Mouse (Mus musculus): ENCODE measurements around the gene Vrk1. TPM values are rescaled to one million over a fixed set of nuclear protein-coding genes. Genes with fewer than 3 reads are reported as not detected.
A peak's percentile ranks its signal among the peaks of the same experiment; 100 is the strongest.

Gene Vrk1
- 10 to 100 TPM; 12.6 to 17.7 TPM for total RNA-seq (2021)

DNA sequence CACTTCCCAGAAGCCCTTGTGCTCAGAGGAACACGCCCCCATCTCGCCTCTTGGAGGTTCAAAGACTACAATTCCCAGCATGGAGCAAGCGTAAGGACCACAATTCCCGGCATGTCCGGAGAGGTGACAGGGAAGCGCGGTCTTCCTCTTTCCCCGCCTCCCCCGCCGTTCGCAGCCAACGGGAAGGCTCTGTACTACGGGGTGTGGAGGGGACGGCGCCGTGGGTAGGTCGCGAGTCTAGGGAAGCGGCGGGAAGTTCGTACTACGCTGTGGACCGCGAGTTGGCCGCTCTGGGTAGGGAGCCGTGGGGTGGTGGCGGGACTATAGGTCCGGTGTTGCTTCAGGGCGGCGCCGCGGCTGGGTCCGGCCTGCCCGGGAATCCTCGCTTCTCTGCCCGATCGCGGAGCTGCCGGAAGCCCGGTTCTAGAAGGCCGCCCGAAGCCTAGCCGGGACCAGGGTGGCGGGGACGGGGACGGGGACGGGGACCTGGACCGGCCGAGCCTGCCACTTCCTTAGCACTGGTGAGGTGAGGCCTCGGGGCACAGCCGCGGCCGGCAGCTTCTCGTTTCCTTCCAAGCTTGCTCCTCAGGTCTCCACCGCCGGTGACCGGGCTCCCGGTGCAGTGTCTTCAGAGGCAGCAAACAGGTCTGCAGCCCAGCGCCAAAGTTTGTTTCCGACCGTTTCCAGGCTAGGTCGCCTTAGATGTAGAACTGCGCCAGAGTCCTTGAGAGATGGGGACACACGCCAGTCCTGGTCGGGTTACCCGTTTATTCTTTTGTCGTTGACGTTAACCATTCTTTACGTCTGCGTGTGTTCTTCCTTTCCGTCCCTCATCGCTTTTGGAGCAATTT lies at the start of gene Vrk1:
Gene Vrk1 (plus strand): TSS at position 164 of the 851 bp plus-strand sequence.
- intact Hi-C loops (cut with DNase I) = loop anchor here (5.0 kb wide), 1 partner anchor 47 kb away; no protein-coding TSS in a partner anchor
- DNase-seq (ENCODE audit: low spot score in 2 of 2) = peak; percentile 95 to 100

DNA sequence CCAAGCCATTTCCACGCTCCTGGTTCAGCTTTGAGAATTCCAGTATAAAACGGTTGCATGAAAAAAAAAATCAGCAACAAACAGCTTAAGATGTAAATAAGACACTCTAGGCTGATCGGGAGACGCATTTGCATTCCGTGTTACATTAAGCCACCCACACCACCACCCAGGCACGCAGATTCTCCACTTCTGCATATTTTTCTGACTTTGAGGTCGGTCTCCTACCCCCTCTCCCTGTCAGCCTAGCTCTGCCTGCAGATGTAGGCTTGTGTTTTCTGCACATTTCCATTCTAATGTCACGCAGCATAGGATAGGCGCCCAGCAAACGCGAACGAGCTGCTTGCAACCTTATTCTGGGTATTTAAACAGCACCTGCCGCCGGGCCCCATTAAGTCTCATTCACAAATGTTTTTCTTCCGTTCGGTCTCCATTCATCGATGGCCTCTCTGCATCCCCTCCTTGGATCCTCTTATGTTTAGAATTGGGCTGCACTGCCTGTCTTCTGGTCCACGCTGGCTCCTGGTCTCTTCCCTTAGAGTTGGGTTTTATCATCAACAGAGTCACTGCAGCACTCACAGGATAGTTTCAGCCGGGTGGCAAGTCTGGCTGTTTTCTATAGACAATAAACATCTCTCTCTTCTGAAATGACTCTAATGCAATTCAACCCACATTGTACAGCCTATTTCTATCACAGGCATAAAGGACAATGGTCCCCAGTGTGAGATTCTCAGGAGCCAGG lies 49.3 kb upstream of the Vrk1 start:
- intact Hi-C loops (cut with DNase I) = loop anchor here (2.0 to 5.0 kb wide), 2 partner anchors 48 to 97 kb away; no protein-coding TSS in a partner anchor
- peak; percentile 63 to 91 for DNase-seq (ENCODE audit: low spot score in 2 of 2)

- DNase-seq (ENCODE audit: low spot score in 2 of 2) = no peak
- intact Hi-C loops (cut with DNase I) = loop anchor here (1.0 to 5.0 kb wide), 4 partner anchors 47 to 123 kb away; no protein-coding TSS in a partner anchor
Observed at GRCm38 (mm10) chr12:105961667-105962066, 48.4 kb upstream of the Vrk1 start.

DNA sequence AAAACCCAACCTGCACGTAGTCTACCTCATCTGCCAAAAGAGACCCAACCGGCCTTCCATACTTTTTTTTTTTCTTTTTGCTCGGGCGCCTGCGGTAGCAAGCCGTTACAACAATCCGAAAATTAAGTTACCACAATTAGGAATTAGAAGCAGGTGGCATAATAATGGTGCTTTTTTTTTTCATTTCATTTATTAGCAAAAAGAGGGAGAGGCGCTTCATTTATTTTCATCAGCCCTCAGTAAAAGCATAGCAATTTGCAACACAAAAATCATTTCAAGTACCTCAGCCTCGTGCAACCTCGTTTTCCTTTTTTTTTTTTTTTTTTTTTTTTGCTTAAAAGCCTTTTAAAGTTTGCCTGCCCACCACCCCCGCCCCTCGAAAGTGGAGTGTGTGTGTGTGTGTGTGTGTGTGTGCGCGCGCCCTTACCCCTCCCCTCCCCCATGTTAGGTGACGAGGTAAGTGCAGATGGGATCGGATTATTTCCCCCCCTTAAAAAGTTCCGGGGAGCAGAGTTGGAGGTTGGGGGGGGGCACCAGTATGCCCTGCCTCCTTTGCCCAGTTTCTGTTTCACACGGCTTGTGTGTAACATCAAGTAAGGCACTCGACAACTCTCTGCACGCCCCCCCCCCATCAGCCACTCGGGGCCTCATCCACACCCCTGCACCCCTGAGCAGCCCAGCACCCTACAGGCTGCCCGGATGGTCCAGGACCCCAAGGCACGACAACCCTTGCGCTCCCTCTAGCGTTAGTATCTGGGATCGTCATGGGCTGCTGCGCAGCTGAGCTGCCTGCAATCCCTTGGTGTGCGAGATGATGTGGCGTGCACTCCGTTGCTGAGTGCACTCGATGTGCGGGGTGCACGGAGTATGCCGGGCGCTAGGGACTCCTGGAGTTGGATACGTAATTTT lies 47.7 kb upstream of the Vrk1 start:
- DNase-seq (ENCODE audit: low spot score in 2 of 2) = peak; percentile 90 to 92
- intact Hi-C loops (cut with DNase I) = loop anchor here (1.0 to 5.0 kb wide), 3 partner anchors 95 to 124 kb away; no protein-coding TSS in a partner anchor

GRCm38 (mm10) chr12:105963012-105963572 lies 46.9 kb upstream of the Vrk1 start:
- DNase-seq (ENCODE audit: low spot score in 2 of 2) = no peak
- intact Hi-C loops (cut with DNase I) = loop anchor here (2.0 to 5.0 kb wide), 2 partner anchors 94 to 124 kb away; no protein-coding TSS in a partner anchor

- intact Hi-C loops (cut with DNase I) = no loop called here
- DNase-seq (ENCODE audit: low spot score in 2 of 2) = no peak
Observed at GRCm38 (mm10) chr12:105966887-105967637, 43.0 kb upstream of the Vrk1 start.

DNA sequence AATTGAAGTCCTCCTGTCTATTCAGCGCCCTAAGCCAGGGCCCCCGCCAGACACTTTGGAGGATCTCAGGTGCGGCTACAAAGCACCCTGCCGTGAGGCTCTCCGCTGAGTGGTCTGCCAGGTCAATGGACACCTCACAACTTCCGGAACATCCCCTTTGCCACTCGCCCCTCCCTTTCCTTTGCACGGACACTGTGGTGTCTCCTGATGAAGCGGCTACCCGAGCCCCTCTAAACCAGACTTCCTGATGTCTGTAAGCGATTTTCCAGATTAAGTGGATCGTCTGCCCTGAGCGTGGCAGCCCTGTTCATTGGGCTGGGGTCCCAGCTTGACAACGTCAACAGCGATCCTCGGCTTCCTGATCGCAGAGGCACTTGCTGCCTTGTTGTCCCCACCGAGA lies 42.2 kb upstream of the Vrk1 start:
- intact Hi-C loops (cut with DNase I) = no loop called here

DNA sequence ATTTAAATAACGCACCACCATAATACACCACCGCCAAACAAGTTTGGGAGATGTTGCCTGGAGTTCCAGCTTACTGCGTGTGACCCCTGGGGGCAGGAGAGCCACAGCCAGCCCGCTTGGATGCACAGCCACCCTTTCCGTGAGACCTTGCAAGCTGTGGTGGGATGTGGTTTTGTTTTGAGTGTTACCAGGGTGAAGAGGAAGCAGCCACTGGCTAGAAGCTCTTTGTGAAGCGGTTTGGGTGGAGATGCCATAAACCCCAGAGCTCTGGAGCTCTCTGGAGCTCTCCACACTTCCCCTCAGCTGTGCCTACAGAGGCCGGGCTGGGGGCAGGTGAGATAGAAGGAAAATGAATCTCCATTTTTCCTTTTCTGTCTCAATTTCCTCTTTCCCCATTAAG lies 38.8 kb upstream of the Vrk1 start:
- DNase-seq (ENCODE audit: low spot score in 2 of 2) = no peak
- intact Hi-C loops (cut with DNase I) = no loop called here

More for the DNA sequence above, 42.2 kb upstream of the Vrk1 start:
- DNase-seq (ENCODE audit: low spot score in 2 of 2) = no peak

DNA sequence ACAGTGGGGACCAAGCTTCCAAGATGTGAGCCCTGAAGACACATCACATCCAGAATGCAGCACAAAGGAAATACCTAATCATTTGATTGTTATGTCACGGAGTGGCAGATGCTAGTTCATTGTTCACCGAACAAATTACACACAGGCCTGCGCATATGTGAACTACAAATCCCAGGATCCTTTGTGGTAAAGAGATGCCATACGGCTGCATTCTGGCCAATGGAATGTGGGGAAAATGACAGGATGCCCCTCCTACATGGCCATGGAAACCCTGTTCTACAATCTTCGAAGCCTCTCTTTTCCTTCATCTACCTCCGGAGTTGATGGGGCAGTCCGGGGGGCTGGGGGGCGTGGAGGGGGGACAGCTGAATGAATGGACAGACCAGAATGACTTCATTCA lies 37.4 kb upstream of the Vrk1 start:
- no peak for DNase-seq (ENCODE audit: low spot score in 2 of 2)
- intact Hi-C loops (cut with DNase I) = no loop called here

DNA sequence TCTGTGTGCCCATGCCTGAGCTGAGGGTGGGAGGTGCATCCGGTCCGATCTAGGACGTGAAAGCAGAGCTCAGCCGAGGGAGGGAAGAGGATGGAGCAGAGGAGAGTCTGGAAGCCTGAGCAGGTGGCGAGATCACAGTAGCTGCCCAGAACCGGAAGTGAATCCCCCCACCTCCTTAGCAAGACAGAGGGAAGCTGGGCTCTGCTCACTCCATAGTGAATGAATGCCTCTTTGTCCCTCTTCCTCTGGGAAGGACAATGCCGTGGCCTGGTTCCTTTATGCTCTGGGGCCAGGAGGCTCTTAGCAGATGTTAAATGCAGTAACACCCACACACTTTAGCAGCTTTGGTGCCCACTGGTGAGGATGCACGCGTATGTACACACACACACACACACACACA lies 36.3 kb upstream of the Vrk1 start:
- DNase-seq (ENCODE audit: low spot score in 2 of 2) = no peak
- intact Hi-C loops (cut with DNase I) = no loop called here

- intact Hi-C loops (cut with DNase I) = no loop called here
- no peak for DNase-seq (ENCODE audit: low spot score in 2 of 2)
Observed at GRCm38 (mm10) chr12:105974107-105974506, 35.9 kb upstream of the Vrk1 start.

DNA sequence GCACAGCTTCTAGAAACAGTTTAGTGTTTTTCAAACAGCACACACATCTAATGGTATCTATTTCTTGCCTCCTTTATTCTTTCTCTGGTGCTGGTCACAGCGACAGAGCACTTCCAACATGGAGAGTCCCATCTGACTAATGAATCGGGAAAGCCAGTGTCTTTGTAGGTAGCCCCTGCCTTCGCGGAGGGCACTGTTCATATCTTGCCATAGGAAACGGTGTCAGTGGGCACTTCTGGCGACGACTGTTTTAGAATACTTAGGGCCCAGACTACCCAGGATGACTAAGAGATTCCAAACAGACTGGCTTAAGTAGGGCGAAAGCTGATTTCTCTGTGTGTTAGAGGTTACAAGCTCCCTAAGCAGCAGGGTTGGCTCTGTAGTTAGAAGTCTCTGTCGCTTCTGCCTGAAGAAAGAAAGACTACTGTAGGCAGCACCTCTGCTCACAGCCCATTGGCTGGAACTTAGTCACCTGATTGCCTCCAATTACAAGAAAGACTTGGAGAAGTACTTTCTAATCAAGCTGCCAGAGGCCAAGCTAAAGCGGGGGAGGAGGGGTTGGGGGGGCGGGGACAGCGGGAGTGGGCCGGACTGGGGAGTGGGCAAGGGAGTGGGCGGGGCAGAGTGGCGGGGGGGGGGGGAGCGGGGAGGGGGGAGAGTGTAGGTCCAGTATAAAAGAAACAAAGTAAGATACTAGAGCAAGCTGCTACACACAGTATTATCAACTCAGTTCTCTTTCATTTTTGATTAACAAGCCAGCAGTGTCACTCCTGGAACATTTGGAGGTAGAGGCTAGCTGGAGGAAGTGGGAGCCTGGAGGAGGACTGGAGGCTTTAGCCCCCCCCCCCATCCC lies 28.7 kb upstream of the Vrk1 start:
- intact Hi-C loops (cut with DNase I) = loop anchor here (5.0 kb wide), 1 partner anchor 176 kb away; no protein-coding TSS in a partner anchor
- peak in 1 of 2 experiments; percentile 41 for DNase-seq (ENCODE audit: low spot score in 2 of 2)

- intact Hi-C loops (cut with DNase I) = loop anchor here (2.0 to 5.0 kb wide), 2 partner anchors 47 to 175 kb away; no protein-coding TSS in a partner anchor
- DNase-seq (ENCODE audit: low spot score in 2 of 2) = no peak
Observed at GRCm38 (mm10) chr12:105981974-105982305, 28.1 kb upstream of the Vrk1 start.

GRCm38 (mm10) chr12:105982598-105982997 lies 27.4 kb upstream of the Vrk1 start:
- DNase-seq (ENCODE audit: low spot score in 2 of 2) = peak; percentile 60 to 89
- intact Hi-C loops (cut with DNase I) = loop anchor here (2.0 to 5.0 kb wide), 2 partner anchors 46 to 175 kb away; no protein-coding TSS in a partner anchor

DNA sequence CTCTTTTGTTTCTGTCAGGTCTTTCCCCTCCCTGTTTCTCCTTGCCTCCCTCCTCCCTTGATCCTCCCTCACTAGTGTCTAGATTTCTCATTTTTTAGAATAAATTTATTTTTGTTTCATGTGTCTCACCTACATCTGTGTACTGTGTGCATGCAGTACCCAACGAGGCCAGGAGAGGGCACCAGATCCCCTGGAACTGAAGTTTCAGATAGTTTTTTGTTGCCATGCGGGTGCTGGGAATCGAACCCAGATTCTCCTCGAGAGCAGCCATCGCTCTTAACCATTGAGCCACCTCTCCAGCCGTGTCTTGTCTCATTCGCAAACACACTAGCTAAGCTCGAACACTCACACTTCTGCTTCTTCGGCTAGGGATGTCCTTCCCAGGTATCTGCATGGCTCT lies 26.5 kb upstream of the Vrk1 start:
- intact Hi-C loops (cut with DNase I) = loop anchor here (2.0 to 5.0 kb wide), 2 partner anchors 45 to 174 kb away; no protein-coding TSS in a partner anchor
- no peak for DNase-seq (ENCODE audit: low spot score in 2 of 2)

GRCm38 (mm10) chr12:105988434-105988833 lies 21.6 kb upstream of the Vrk1 start:
- no peak for DNase-seq (ENCODE audit: low spot score in 2 of 2)
- intact Hi-C loops (cut with DNase I) = no loop called here

- intact Hi-C loops (cut with DNase I) = no loop called here
- peak in 1 of 2 experiments; percentile 40 for DNase-seq (ENCODE audit: low spot score in 2 of 2)
Observed at GRCm38 (mm10) chr12:105992756-105993155, 17.3 kb upstream of the Vrk1 start.

All from left cerebral cortex, postnatal 25 days (tissue).